Mouse (Mus musculus) kidney, adult 2 months (tissue): Measurements from ENCODE around the gene Ilkap. TPM values are rescaled to one million over a fixed set of nuclear protein-coding genes. Genes with fewer than 3 reads are reported as not detected.

Experiments
- DNase-seq: peaks from one replicate; pipeline ENCODE4 v3.0.0; 2021
- H3K27ac ChIP-seq: fragments of 200-500 bp; 2 replicates; pipeline ENCODE4 v1.5.1; 2012; ENCODE audit warnings: low read depth, low read length, control low read depth, inconsistent platforms; ENCODE audit not compliant: insufficient read depth
- H3K27me3 ChIP-seq: fragments of 200-500 bp; replicated peaks from 2 replicates; pipeline ENCODE4 v1.6.1; 2012; ENCODE audit warnings: mild to moderate bottlenecking, moderate library complexity, low read length, inconsistent platforms; ENCODE audit not compliant: control insufficient read depth, insufficient read depth
- H3K36me3 ChIP-seq: fragments of 200-500 bp; 2 replicates; pipeline ENCODE4 v1.6.1; 2012; ENCODE audit warnings: mild to moderate bottlenecking, moderate library complexity, low read length, inconsistent platforms; ENCODE audit not compliant: control insufficient read depth, insufficient read depth
- H3K4me1 ChIP-seq: fragments of 200-500 bp; 2 replicates; pipeline ENCODE4 v1.6.1; 2011; ENCODE audit warnings: low read length; ENCODE audit not compliant: control insufficient read depth, insufficient read depth
- H3K4me3 ChIP-seq: fragments of 200-500 bp; 2 replicates; pipeline ENCODE4 v1.5.1; 2011; ENCODE audit warnings: mild to moderate bottlenecking, low read depth, low read length, control low read depth; ENCODE audit not compliant: insufficient read depth
- CTCF ChIP-seq: fragments of 200-500 bp; conservative IDR thresholded peaks from 2 replicates; pipeline ENCODE4 v1.5.1; 2011; ENCODE audit warnings: low read depth, mild to moderate bottlenecking, control low read depth, low read length, moderate library complexity, mixed read lengths; ENCODE audit not compliant: insufficient read depth, insufficient read length
- POLR2A ChIP-seq: fragments of 200-500 bp; IDR thresholded peaks from one replicate; pipeline ENCODE4 v1.6.1; 2011; ENCODE audit warnings: low read depth, low read length, control low read depth
- WGBS: fragments of 180-500 bp; shearing (Covaris S2); methylation state at CpG from one replicate; pipeline ENCODE4 v1.1.7; 2018; 5-methylcytosine and 5-hydroxymethylcytosine counted together
- polyA plus RNA-seq: library from polyadenylated mRNA; depleted of rRNA; stranded (reverse); fragments of >200 nt; gene quantifications from 2 replicates; pipeline ENCODE4 v1.2.3, GENCODE M21; 2012

The Ilkap gene
- polyA plus RNA-seq, 1 experiment: 47.9 TPM

DNA sequence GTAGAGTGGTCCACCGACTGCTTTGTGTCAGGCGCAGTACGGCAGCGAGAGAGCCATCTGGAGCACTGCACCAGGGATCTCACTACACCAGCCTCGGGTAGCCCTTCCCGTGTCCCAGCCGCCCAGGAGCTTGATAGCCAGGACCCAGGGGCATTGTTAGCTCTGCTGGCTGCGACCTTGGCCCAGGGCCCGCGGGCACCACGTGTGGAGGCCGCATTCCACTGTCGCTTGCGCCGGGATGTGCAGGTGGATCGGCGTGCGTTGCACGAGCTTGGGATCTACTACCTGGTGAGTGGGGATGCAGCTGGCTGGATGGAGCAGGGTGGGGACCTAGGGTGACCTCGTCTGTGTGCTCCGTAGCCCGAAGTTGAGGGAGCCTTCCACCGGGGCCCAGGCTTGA, 28.6 kb downstream of the Ilkap start:
- H3K4me1 ChIP-seq: no peaks in the 10 kb centered on the region
- H3K27ac ChIP-seq: no peak overlapping the region
- H3K4me3 ChIP-seq: no peak overlapping the region
- WGBS: 81% methylated on average over 23 of the region's 23 CpGs
- no peaks in the 10 kb centered on the region for H3K36me3 ChIP-seq
- no peak for TF ChIP-seq POLR2A
- TF ChIP-seq CTCF: no peak
- DNase-seq: no peak
- H3K27me3 ChIP-seq: no peaks in the 10 kb centered on the region

DNA sequence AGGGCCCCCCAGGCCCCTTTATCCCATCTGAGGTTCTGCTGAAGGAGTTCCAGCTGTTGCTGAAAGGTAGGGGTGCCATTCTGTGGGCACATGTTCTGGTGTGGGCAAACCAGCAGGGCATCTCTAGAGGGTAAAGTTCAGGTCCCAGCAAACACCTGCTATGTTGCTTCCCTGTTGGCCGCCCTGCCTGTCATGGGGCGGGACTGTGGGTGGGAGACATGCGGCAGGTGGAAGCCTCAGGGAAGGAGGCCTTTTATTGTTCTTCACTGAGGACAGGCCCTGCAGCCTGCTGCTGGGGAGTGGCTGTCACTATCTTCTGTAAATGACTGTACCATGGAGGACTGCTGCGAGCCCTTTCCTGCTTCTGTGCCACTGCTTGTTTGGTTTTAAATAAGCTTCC, 29.2 kb downstream of the Ilkap start:
- no peak overlapping the region for H3K4me3 ChIP-seq
- TF ChIP-seq POLR2A: no peak
- TF ChIP-seq CTCF: no peak
- no peaks in the 10 kb centered on the region for H3K4me1 ChIP-seq
- no peak overlapping the region for H3K27ac ChIP-seq
- H3K27me3 ChIP-seq: no peaks in the 10 kb centered on the region
- H3K36me3 ChIP-seq: no peaks in the 10 kb centered on the region
- DNase-seq: peak; percentile 20
- WGBS: 51% methylated on average over 4 of the region's 4 CpGs

DNA sequence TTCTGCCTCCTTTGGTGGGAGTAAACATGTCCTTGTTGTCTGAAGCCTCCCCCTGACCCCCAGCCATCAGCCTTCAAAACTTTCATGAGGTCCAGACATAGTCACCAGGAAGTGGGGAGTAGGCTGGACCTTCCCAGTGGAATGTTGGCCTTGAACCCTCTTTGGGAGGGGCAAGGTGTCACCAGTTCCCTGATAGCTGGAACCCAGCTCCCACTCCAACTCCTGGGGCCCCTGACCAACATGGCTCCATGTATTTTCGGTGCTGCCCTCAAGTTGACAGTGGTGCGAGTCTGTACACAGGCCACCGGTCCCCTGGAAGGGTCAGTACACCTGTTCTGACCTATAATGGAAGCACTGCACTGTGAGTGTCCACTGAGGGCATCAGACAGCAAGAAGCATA, 31.3 kb downstream of the Ilkap start:
- TF ChIP-seq CTCF: no peak
- TF ChIP-seq POLR2A: no peak
- H3K4me1 ChIP-seq: no peaks in the 10 kb centered on the region
- H3K27ac ChIP-seq: no peak overlapping the region
- no peak overlapping the region for H3K4me3 ChIP-seq
- H3K27me3 ChIP-seq: no peaks in the 10 kb centered on the region
- WGBS: 96% methylated on average over 3 of the region's 3 CpGs
- no peak for DNase-seq
- H3K36me3 ChIP-seq: no peaks in the 10 kb centered on the region

DNA sequence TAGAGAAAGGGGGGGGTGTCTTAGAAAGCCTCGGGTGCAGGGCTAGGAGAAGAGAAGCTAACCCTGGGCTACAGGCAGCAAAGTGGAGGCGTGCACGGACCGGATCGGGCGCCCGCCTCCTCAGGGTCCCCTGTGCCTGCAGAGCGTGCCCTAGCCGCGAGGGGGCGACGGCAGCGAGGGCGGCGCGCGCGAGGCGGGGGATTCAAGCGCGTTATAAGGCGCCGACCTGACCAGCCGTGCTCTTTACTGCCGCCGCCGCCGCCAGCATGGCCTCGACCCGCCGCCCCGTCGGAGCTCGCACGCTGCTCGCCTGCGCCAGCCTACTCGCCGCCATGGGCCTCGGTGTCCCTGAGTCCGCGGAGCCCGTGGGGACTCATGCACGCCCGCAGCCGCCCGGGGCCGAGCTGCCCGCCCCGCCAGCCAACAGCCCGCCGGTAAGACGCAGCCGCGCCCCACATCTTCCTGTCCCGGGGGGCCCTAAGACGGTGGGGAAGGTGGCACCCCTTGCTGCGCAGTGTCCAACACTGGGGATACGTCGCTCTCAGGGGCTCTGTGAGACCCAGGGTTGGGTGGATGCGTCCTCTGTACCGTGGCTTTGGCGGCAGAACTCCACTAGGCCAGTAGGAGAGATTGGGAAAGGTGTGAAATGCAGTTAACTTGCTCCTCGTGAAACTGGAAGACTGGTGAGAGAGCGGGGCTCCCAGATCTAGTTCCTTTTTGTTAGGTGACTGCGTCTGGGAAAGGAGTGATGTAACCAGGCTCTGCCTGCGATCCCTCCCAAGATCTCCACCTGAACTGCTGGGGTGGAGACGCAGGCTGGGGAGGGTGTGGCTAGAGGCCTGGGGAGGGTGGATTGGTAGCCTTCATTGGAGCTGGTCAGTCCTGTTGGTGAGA, 32.2 kb downstream of the Ilkap start, which contains the start of gene Erfe:
Gene Erfe (plus strand): TSS at position 216 of the 894 bp plus-strand sequence.
- DNase-seq: peak; percentile 64
- no peak within 1 kb of the TSS for H3K27ac ChIP-seq
- peak; percentile 64 for TF ChIP-seq CTCF
- TF ChIP-seq POLR2A: no peak
- H3K27me3 ChIP-seq: no peaks in the 10 kb centered on the region
- no peaks in the 10 kb centered on the region for H3K4me1 ChIP-seq
- H3K4me3 ChIP-seq: peak within 1 kb of the TSS; percentile 17; the same call in 1 of the 2 replicates
- no peaks in the 10 kb centered on the region for H3K36me3 ChIP-seq
- WGBS: 2% methylated on average over 68 of the region's 68 CpGs

DNA sequence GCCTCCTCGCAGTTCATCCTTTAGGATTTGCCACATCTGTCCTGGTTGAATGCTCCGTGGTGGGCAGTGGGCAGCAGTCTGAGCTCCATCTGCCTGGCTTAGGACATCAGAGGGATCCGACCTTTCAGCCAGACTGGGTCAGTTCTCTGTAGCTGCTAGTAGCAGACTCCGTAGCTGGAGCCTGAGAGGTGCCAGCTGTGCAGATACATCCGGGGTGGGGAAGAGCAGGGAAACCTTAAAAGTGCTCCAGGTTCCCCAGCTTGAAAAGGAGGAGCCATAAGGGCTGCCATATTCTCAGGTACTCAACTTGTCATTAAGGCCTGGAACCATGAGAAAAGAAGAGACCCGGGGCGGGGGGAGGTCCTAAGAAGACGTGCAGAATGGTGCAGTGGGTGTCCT, 32.8 kb downstream of the Ilkap start:
- no peak overlapping the region for H3K4me3 ChIP-seq
- H3K27me3 ChIP-seq: no peaks in the 10 kb centered on the region
- DNase-seq: no peak
- H3K4me1 ChIP-seq: no peaks in the 10 kb centered on the region
- H3K27ac ChIP-seq: no peak overlapping the region
- TF ChIP-seq POLR2A (no peak), CTCF (no peak)
- H3K36me3 ChIP-seq: no peaks in the 10 kb centered on the region
- WGBS: 37% methylated on average over 8 of the region's 8 CpGs

DNA sequence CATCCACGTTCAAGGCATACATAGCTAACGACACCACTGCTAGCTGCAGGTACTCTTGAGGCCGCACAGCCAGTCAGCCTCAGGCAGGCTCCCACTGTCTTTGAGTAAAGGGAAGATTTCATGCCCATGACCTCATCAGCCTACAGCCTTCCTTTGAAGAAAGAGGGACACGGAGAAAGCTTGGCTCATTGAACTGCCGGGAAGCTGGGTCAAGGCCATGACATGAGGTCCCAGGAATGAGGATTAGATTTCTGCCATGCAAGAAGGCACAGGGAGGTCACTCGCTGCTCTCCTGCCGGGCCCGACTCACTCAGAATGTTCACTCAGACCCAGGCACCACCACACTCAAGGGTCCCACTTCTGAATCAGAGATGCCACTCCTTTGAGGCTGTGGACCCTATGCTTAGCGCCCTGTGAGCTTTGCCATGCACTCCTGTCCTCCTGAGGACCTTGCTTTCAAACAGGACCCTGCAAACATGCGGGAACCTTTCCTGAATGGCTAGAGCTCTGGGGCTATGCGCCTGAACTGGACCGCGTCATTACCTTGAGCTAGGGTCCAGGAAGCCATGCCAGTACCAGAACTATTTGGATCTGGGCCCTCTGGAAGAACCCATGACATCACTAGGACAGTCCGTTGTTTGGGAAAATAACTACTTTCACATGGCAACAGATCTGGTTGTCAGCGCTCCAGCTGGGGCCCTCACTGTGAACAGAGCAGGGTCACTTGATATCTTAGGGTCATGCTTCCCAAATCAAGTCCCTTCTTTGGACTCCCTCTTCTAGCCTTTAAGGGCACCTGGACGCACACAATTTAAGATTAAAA, 33.6 kb downstream of the Ilkap start:
- Histone ChIP-seq H3K36me3 (no peaks in the 10 kb centered on the region), H3K27ac (no peak overlapping the region), H3K4me1 (no peaks in the 10 kb centered on the region), H3K27me3 (no peaks in the 10 kb centered on the region), H3K4me3 (no peak overlapping the region)
- 88% methylated on average over 16 of the region's 16 CpGs for WGBS
- DNase-seq: no peak
- TF ChIP-seq POLR2A: no peak
- no peak for TF ChIP-seq CTCF

DNA sequence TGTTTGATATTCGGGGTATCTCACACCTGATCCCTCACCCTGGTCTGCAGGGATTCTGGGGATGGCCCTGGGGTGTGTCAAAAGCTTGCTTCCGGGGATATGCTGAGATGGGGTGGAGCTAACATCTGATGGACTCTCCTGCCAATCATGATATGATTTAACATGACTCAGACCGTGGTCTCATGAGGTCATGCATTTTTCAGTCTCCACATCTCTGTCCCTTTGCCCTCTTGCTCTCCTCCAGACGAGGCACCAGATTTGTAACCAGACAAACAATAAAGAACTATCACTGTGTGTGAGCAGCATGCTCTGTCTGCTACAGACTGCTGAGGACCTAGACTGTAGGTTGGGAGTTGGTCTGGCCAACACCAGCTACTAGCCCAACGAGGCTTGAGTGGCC, 36.5 kb downstream of the Ilkap start:
- Histone ChIP-seq H3K4me1 (no peaks in the 10 kb centered on the region), H3K36me3 (no peaks in the 10 kb centered on the region), H3K27me3 (no peaks in the 10 kb centered on the region), H3K4me3 (no peak overlapping the region), H3K27ac (no peak overlapping the region)
- WGBS: 85% methylated on average over 5 of the region's 5 CpGs
- no peak for DNase-seq
- TF ChIP-seq CTCF: no peak
- TF ChIP-seq POLR2A: no peak
